Mouse (Mus musculus): Measurements from ENCODE around the gene Spata48. TPM values are rescaled to one million over a fixed set of nuclear protein-coding genes. Genes with fewer than 3 reads are reported as not detected.

Gene Spata48
- polyA plus RNA-seq, 1 experiment = 4.0 TPM

DNA sequence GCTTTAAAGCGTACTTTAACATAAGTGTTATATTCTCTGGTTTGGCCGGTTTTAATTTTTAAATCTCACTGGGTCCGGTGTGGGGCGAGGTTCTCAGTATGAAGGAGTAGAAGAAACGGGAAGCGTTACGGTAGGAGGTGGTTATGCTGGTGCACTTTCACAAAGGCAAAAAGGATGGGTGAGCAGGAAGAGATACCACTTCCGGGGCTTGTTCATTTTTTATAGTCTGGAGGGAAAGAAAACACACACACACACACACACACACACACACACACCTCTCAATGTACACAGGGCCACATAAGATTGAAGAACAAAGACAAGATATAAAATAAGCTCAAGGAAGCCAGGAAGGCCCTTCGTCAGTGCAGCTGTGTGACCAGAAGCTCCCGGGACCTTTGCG, 66.9 kb downstream of the Spata48 start:
- Histone ChIP-seq H3K27me3 (ENCODE audit: control insufficient read depth, insufficient read depth, low read length) (no peaks in the 10 kb centered on the region), H3K4me1 (replicated peaks; ENCODE audit: control insufficient read depth, insufficient read depth, low read length) (peaks cover 11% of the 10 kb centered on the region), H3K36me3 (ENCODE audit: control insufficient read depth, insufficient read depth, low read length) (no peaks in the 10 kb centered on the region), H3K27ac (ENCODE audit: control insufficient read depth, insufficient read depth, low read length) (peak overlapping the region; percentile 88), H3K4me3 (ENCODE audit: control insufficient read depth, insufficient read depth, low read length) (no peak overlapping the region; the same call in 1 of the 2 replicates)
- peak; percentile 72 for DNase-seq
- 3% methylated on average over 11 of the region's 11 CpGs for WGBS
- no peak for TF ChIP-seq CTCF (IDR thresholded peaks at IDR 0.05; ENCODE audit: borderline replicate concordance, control insufficient read depth, extremely low read depth, insufficient read depth, low read length, poor library complexity)

DNA sequence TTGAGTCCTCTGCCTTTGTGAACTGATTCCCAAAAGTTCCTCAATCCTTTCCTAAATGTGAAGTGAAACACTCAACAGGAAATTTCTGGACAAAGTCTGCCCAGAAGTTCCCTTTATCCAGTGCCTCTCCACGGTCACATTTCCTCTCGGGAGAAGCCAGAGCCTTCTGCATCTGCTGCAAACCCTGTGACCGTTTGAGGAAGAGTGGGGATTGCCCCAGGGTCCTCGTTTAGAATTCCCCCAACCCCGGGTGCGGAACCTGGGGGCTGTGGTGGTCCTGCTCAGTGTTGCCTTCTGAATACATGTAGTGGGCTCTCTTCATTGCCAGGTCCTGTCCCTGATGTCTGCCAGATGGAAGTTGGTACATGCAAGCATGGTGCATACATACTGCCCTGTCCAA, 67.3 kb downstream of the Spata48 start:
- H3K4me3 ChIP-seq (ENCODE audit: control insufficient read depth, insufficient read depth, low read length) = no peak overlapping the region; the same call in 1 of the 2 replicates
- DNase-seq = no peak
- WGBS = 35% methylated on average over 6 of the region's 6 CpGs
- H3K36me3 ChIP-seq (ENCODE audit: control insufficient read depth, insufficient read depth, low read length) = no peaks in the 10 kb centered on the region
- no peak for TF ChIP-seq POLR2A (IDR thresholded peaks at IDR 0.05; ENCODE audit: control insufficient read depth, extremely low read depth, insufficient read depth, low read length, poor library complexity)
- no peak for TF ChIP-seq CTCF (IDR thresholded peaks at IDR 0.05; ENCODE audit: borderline replicate concordance, control insufficient read depth, extremely low read depth, insufficient read depth, low read length, poor library complexity)
- no peaks in the 10 kb centered on the region for H3K27me3 ChIP-seq (ENCODE audit: control insufficient read depth, insufficient read depth, low read length)
- peaks cover 11% of the 10 kb centered on the region for H3K4me1 ChIP-seq (replicated peaks; ENCODE audit: control insufficient read depth, insufficient read depth, low read length)
- peak overlapping the region; percentile 88 for H3K27ac ChIP-seq (ENCODE audit: control insufficient read depth, insufficient read depth, low read length)

DNA sequence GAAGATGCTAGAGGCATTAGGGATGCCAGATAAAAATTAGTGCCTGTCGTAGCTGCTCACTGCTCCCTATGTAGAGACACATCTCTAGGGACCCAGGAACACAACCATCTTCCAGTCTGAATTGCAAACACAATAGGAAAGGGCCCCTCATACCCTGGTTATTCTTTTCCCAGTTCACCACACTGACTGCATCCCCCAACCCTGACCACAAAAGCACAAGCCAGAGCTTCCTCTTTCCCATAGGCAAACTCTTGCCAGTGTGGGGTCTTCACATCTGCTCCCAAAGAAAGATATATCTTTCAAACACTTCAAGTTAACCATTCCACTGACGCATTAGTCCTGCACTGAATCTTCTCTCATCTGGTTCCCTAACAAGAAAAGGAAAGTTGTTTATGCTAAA, 68.2 kb downstream of the Spata48 start:
- DNase-seq = no peak
- H3K4me3 ChIP-seq (ENCODE audit: control insufficient read depth, insufficient read depth, low read length) = no peak overlapping the region
- 74% methylated on average over 2 of the region's 2 CpGs for WGBS
- H3K4me1 ChIP-seq (replicated peaks; ENCODE audit: control insufficient read depth, insufficient read depth, low read length) = peaks cover 11% of the 10 kb centered on the region
- H3K27me3 ChIP-seq (ENCODE audit: control insufficient read depth, insufficient read depth, low read length) = no peaks in the 10 kb centered on the region
- H3K27ac ChIP-seq (ENCODE audit: control insufficient read depth, insufficient read depth, low read length) = no peak overlapping the region
- H3K36me3 ChIP-seq (ENCODE audit: control insufficient read depth, insufficient read depth, low read length) = no peaks in the 10 kb centered on the region
- no peak for TF ChIP-seq CTCF (IDR thresholded peaks at IDR 0.05; ENCODE audit: borderline replicate concordance, control insufficient read depth, extremely low read depth, insufficient read depth, low read length, poor library complexity)

DNA sequence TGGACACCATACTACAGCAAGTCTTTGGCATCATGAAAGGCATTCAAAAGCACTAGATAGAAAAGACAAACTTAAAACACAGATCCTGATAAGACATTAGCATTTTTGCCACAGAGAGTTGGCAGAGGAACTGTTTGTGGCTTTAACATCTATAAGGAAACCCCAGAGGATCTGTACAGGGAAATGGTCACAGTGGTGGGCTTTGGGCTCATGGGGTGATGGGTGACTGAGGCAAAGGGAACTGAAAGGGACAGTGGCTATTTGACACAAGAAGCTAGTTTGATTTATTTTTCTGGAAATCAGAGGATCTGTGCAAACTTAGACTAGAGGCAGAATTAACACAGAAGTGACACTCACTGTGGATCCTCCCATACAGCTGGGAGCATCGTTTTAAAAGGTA, 74.4 kb downstream of the Spata48 start:
- DNase-seq = no peak
- no peaks in the 10 kb centered on the region for H3K4me1 ChIP-seq (replicated peaks; ENCODE audit: control insufficient read depth, insufficient read depth, low read length)
- H3K4me3 ChIP-seq (ENCODE audit: control insufficient read depth, insufficient read depth, low read length) = no peak overlapping the region
- no peaks in the 10 kb centered on the region for H3K27me3 ChIP-seq (ENCODE audit: control insufficient read depth, insufficient read depth, low read length)
- WGBS = 52% methylated on average over 1 of the region's 1 CpGs
- no peak for TF ChIP-seq CTCF (IDR thresholded peaks at IDR 0.05; ENCODE audit: borderline replicate concordance, control insufficient read depth, extremely low read depth, insufficient read depth, low read length, poor library complexity)
- no peak for TF ChIP-seq POLR2A (IDR thresholded peaks at IDR 0.05; ENCODE audit: control insufficient read depth, extremely low read depth, insufficient read depth, low read length, poor library complexity)
- H3K36me3 ChIP-seq (ENCODE audit: control insufficient read depth, insufficient read depth, low read length) = no peaks in the 10 kb centered on the region
- no peak overlapping the region for H3K27ac ChIP-seq (ENCODE audit: control insufficient read depth, insufficient read depth, low read length)

DNA sequence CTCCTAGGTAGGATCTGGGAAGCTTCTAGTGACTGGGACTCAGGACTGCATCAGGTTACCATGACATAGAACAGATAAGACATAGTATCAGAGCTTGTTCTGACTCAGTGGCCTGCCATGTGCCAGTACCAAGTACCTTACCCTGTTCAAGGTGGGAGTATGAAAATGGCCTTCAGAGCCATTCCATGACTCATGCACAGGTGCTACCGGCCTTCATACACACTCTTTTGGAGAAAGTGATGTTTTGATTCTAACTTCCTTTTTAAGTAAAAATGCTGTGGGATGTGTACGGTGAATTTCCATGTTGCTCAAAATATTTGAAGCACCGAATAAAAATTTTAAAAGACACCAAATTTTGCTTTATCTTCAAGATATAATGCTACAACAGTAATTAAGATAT, 84.1 kb downstream of the Spata48 start:
- H3K27ac ChIP-seq (ENCODE audit: control insufficient read depth, insufficient read depth, low read length) = no peak overlapping the region
- no peak overlapping the region for H3K4me3 ChIP-seq (ENCODE audit: control insufficient read depth, insufficient read depth, low read length)
- H3K4me1 ChIP-seq (replicated peaks; ENCODE audit: control insufficient read depth, insufficient read depth, low read length) = peaks cover 7% of the 10 kb centered on the region
- TF ChIP-seq CTCF (IDR thresholded peaks at IDR 0.05; ENCODE audit: borderline replicate concordance, control insufficient read depth, extremely low read depth, insufficient read depth, low read length, poor library complexity) (no peak), POLR2A (IDR thresholded peaks at IDR 0.05; ENCODE audit: control insufficient read depth, extremely low read depth, insufficient read depth, low read length, poor library complexity) (no peak)
- H3K27me3 ChIP-seq (ENCODE audit: control insufficient read depth, insufficient read depth, low read length) = no peaks in the 10 kb centered on the region
- 77% methylated on average over 3 of the region's 3 CpGs for WGBS
- H3K36me3 ChIP-seq (ENCODE audit: control insufficient read depth, insufficient read depth, low read length) = no peaks in the 10 kb centered on the region
- DNase-seq = no peak

DNA sequence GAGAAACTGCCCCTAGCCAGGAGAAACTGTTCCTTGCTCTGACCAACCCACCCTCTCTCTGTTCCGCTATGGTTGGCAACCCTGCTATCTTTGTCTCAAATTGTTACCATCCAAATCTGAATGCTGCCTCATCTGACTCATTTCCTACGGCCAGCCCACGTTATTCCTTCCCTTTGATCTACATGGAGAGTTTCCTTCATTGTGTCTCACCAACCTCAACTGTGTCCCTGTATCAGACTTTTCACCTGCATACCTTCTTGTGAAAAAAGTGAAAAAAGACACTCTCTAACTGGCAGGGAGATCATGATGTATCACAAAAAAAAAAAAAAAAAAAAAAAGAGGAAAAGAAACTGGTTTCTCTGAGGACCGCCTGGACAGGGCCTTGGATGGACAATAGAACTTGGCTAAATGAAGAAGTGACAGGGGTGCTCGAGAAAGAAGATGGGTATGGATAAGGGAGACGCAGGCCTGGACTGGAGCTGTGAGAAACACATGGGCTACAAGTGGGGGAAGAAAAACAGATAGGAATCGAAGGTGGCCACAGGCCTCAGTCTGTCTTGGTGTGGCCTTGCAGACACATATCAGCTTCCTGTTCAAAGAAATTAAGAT, 85.1 kb downstream of the Spata48 start:
- Histone ChIP-seq H3K27ac (ENCODE audit: control insufficient read depth, insufficient read depth, low read length) (no peak overlapping the region), H3K36me3 (ENCODE audit: control insufficient read depth, insufficient read depth, low read length) (no peaks in the 10 kb centered on the region), H3K4me1 (replicated peaks; ENCODE audit: control insufficient read depth, insufficient read depth, low read length) (peaks cover 7% of the 10 kb centered on the region), H3K4me3 (ENCODE audit: control insufficient read depth, insufficient read depth, low read length) (no peak overlapping the region), H3K27me3 (ENCODE audit: control insufficient read depth, insufficient read depth, low read length) (no peaks in the 10 kb centered on the region)
- TF ChIP-seq CTCF (IDR thresholded peaks at IDR 0.05; ENCODE audit: borderline replicate concordance, control insufficient read depth, extremely low read depth, insufficient read depth, low read length, poor library complexity) (no peak), POLR2A (IDR thresholded peaks at IDR 0.05; ENCODE audit: control insufficient read depth, extremely low read depth, insufficient read depth, low read length, poor library complexity) (no peak)
- DNase-seq = no peak
- 62% methylated on average over 7 of the region's 7 CpGs for WGBS

DNA sequence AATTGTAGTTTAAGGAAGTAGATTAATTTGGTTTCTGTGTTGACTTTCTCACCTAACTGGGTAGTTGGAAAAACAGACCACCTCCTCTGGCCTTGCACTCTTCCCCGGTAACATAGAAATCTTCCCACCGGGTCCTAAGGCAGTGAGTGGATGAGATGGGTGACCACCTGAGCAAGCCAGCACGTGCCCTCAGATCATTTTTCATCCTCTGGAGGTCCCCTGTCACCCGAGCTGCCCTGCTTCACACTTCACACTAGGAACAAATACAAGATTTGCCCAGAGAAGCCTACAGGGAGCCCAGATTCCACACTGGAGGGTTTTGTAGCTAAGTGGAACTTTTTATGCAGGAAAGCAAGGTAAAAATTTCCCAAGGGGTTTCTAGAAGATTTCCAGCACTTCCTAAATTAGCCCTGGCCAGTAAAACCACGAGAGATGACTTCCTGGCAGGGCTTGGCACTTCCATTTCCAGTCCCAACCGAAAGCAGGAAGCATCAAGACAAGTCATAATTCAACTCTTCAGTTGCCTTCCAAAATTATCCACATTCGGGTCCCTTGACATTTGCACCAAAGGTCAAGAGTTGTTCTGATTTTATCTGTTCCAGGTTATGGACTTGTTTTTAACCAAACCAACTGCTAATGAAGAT, 85.8 kb downstream of the Spata48 start:
- Histone ChIP-seq H3K36me3 (ENCODE audit: control insufficient read depth, insufficient read depth, low read length) (no peaks in the 10 kb centered on the region), H3K4me3 (ENCODE audit: control insufficient read depth, insufficient read depth, low read length) (no peak overlapping the region), H3K27me3 (ENCODE audit: control insufficient read depth, insufficient read depth, low read length) (no peaks in the 10 kb centered on the region), H3K4me1 (replicated peaks; ENCODE audit: control insufficient read depth, insufficient read depth, low read length) (peaks cover 9% of the 10 kb centered on the region), H3K27ac (ENCODE audit: control insufficient read depth, insufficient read depth, low read length) (peak overlapping the region; percentile 44; the same call in 1 of the 2 replicates)
- no peak for DNase-seq
- TF ChIP-seq CTCF (IDR thresholded peaks at IDR 0.05; ENCODE audit: borderline replicate concordance, control insufficient read depth, extremely low read depth, insufficient read depth, low read length, poor library complexity) = no peak
- TF ChIP-seq POLR2A (IDR thresholded peaks at IDR 0.05; ENCODE audit: control insufficient read depth, extremely low read depth, insufficient read depth, low read length, poor library complexity) = no peak
- WGBS = 57% methylated on average over 7 of the region's 7 CpGs

Measured in thymus, adult 2 months (tissue).